Mouse (Mus musculus) lung, adult 18-20 months (tissue): Measurements from ENCODE around the gene Mpped1.

ENCODE experiments used
- DNase-seq, 2 experiments: peaks; one replicate each; pipeline ENCODE4 v3.0.0; 2022; ENCODE audit warnings: mixed read lengths in 2 of 2

Gene Mpped1

GRCm38 (mm10) chr15:83796924-83797323, 17.7 kb downstream of the Mpped1 start:
- no peak for DNase-seq

DNA sequence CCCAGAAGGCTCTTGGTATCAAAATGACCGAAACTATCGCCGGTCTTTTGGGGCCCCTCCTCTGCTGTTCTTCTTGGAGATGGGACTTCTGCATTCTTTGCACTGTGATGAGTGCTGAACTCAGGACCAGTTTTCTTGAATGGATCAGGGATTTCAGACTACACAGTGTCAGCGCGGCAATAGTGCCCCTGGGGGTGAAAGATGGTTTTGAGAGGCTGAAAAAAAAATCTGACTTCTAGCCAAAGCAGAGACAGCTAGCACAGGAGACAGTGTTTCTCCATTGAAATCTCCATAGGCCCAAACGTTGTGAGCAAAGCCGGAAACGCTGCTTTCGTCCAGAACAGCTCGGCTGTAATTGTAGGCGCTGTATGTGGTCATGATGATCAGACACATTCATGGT, 19.7 kb downstream of the Mpped1 start:
- DNase-seq: no peak

GRCm38 (mm10) chr15:83801011-83801410, 21.7 kb downstream of the Mpped1 start:
- no peak for DNase-seq

DNA sequence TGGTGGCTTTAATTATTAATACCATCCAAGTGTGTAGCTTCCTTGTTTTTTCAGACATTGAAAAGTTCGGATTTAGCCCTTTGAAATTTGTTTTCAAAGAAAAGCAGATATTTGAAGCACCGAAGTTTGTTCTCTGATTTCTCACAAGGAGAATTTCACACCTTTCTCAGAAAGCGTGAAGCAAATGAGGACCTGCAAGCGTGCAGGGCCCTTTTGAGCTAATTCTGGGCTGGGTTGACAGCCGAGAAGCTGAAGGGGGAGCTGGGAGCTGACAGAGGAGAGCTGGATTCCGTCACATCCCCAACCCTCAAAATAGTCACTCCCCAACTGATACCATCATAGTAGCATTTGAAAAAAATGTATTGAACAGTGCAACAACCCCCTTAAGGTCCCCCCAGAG, 34.8 kb downstream of the Mpped1 start:
- no peak for DNase-seq

DNA sequence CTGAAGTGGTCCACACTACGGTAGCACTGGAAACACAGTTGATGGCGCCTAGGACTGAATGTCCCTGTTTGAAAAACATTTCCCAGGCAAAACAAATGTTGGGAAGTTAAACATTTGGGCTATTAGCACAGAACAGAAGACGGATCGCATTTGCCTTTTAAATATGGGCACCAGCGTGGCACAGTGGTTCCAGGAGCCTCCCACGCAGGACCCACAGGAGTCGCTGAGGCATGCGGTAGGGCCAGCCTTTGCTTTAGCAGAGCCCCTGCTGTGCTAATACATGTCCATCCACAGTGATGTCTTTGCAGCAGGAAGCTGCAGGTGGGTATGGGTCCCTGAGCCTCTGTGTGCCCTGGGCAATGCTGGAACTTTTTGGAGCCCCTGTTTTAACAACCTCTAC, 48.7 kb downstream of the Mpped1 start:
- DNase-seq: no peak

- DNase-seq: no peak
These were observed 50.0 kb downstream of the Mpped1 start for GRCm38 (mm10) chr15:83829226-83829625.

DNA sequence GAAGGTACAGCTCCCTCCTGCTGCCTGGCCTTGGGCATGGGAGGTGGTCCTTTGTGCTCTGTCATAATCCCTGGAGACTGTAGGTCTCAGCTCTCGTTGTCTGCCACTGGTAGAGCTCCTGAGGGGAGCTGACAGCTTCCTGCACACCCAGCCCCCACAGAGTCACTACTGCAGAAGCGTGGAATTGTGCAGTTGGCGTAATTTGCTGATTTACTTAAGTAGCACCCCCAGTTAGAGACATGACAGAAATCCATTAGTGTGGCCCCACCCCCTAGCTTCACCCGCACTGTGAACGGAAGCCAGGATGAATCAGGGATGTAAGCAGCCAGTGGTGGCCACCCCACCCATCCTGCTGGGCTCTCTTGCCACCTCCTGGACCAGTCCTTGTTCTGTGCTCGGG, 53.0 kb downstream of the Mpped1 start:
- DNase-seq: no peak

DNA sequence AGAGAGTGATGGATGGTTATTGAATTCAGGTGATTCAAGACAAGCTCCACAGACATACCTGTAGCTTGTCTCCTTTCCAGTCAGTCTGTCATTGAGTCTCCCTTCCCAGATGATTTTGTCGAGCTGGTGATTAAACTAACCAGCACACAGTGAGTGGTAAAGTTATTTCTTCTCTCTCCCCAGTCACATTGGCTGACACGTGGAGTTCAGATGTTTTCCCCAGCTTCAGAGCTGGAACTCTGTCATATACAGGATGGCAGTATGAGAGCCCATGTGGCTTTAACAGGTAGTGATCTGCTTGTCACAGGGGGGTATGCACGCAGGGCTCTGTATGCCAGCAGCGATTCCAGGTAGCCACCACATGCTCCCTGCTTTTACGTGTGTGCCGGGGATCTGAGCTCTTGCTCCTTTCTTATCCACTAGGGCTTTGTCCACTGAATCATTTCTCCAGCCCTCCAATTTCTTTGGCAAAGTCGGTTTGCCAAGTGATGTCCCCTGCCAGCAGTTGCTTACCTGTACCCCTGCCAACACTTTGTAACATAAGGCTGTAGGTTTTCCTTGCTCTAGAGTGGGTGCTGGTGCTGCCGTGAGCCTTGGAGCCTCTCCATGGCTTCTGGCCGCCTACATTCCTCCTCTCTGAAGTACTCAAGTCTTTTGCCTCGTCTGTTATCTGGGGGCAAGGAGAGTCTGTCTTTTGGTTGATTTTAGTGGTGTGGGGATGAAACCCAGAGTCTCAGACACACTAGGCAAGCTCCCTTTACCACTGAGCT, 61.9 kb downstream of the Mpped1 start:
- DNase-seq: no peak

- DNase-seq: no peak
These were observed 63.2 kb downstream of the Mpped1 start for GRCm38 (mm10) chr15:83842419-83842818.

DNA sequence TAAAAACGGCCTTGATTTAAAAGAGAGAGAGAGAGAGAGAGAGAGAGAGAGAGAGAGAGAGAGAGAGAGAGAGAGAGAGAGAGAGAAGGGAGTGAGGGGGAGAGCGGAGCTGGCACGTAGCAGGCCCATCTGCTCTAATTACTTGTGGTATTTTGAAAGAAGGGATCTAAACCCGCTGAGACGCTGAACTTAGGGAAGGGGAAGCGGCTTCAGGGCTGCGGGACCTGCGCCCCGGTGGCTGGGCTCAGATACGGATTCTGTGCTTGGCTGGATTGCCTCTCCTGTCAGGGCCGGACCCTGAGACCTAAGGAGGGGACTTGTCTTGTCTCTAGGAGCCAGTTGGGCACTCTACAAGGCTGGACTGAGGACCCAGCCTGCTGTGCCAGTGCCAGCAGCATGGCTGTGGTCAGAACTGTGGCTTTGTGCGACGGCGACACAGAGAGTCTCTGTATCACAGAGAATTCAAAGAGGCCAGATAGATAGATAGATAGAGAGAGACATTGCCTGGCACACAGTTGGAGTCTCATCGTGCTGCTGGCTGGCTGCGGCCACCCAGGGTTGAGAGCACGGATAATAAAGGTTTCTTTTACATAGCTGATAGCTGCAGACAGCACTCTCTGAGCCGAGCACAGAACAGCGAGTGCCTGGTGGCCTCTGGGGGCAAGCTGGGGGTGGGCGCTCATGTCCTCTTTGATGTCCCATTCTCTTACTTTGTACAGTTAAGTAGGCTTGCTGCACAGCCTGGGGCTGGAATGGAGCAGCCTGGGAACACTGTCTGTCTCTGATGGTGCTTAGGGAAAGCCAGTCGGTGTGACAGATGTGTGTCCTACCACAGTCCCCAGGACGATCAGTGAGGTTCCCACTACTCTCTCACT, 63.9 kb downstream of the Mpped1 start:
- no peak for DNase-seq

- DNase-seq: no peak
These were observed 66.5 kb downstream of the Mpped1 start for GRCm38 (mm10) chr15:83845734-83846133.

DNA sequence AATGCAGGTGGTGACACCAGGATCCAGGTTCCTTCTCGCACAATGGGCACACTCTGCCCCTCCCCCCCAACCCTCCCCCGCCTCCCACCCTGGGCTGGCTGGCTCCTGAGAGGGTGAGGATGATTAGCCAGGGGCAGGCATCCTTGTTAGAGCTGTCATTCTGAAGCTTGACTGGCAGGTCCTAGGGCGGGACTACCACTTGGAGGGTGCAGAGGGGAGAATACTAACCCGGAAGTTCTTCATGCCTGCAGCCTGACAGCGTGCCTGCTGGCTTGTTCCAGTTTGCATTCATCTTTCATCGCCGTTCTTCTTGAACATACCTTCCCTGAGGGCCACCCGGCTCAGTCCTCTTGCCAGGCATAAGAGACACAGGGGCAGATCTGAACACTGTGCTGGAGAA, 67.3 kb downstream of the Mpped1 start:
- no peak for DNase-seq

- no peak for DNase-seq
These were observed 68.2 kb downstream of the Mpped1 start for GRCm38 (mm10) chr15:83847512-83847911.

DNA sequence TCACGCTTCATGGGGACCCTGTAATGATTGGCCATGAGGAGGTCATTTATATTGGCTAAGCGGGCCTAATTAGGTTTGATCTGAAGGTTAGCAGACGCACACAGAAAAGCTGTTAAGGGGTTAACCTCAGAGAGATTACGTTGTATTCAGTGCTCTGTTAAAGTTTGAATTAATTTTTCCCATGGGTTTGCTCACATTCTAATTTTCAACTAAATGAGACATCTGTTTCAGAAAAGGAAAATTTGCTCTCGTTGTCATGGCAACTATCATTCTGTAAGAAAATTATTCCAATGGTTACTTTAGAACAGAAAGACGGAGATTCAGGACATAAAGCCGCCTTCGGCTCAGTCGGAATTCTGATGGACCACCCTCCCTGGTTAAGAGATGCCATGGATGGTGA, 68.9 kb downstream of the Mpped1 start:
- no peak for DNase-seq

GRCm38 (mm10) chr15:83853400-83853811, 74.1 kb downstream of the Mpped1 start:
- DNase-seq: no peak

DNA sequence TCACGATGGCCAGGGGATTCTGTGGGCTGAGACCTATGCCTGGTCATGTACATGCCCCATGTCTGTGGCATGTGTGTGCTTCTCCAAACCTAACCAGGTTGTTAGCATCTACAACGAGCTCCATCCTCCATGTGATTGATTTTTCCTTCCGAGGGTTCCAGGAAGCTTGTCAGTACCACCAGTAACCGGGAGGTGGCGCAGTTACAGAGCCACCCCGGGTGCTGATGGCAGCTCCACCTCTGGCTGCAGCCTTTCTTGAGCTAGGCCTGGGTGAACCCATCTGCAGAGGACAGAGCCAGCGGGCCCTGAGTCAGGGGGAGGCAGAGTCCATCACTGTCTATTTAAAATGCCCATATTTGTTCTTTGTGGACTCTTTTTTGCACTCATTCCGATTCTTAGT, 77.9 kb downstream of the Mpped1 start:
- DNase-seq: peak; percentile 27 to 33

DNA sequence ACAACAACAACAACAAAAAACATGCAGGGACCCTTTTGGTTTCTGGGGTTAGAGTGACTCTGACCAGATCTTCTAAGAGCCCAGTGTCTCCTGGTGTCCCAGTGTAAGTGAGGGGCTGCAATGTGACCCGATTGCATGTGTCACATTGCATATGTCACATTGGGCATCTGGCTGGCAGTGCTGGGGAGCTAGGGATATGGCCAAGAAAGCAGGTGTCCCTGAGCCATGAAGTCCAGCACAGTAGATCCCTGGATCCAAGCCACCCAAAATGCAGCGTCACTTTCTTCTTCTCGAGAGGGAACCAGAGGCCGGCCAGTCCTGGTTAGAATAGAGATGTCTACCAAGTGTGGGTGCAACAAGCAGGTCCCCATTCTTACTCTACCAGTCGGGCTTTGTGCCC, 86.4 kb downstream of the Mpped1 start:
- no peak for DNase-seq

DNA sequence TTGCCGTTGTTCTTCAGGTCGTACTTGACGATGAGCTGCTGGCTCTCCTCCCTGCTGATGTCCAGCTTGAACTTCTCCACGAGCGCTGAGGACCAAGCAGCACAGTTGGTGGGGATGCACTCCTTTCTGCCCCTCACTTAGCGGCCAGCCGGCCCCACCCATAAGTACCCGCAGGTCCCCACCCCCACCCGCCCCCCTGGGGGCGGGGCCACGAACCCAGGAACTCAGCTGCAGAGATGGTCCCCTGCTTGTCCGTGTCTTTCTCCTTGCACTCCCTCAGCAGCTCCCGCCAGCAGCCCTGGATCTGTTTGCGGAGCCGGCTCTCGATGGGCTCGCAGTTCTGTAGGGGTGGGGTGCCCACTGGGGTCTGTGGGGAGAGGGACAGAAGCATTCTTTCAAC, 91.7 kb downstream of the Mpped1 start:
- DNase-seq: peak in 1 of 2 experiments; percentile 1

DNA sequence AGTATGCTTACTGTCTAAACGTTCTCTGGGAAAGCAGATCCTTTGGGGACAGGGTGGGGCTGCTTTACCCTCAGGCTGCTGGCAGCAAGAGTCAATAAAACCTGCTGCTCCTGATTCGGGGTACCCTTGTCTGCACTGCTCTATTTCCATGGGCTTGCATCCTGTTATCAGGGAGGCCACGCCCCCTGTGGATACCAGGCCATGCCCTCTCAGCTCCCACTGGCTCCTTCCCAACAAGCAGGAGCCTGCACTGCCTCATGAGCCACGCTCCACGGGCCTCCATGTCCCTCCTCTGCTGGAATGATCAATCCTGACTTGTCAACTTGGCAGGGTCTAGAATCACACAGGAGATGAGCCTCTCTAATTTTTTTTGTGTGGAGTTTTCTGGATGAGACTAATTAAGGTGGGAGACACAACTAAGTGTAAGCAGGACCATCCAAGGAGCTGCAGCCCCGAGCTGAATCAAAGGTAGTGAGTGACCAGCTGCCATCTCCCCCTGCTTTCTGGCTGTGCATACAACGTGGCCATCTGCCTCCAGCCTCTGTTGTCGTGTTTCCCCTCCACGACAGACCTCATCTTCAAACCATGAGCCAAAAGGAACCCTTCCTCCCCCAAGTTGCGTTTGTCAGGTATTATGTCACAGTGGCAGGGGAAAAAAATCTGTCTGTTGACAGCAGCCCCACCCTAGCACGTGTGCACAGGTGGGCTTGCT, 98.0 kb downstream of the Mpped1 start:
- DNase-seq: no peak

- DNase-seq: no peak
These were observed 98.6 kb downstream of the Mpped1 start for GRCm38 (mm10) chr15:83877898-83878297.

GRCm38 (mm10) chr15:83879845-83880244, 100.6 kb downstream of the Mpped1 start:
- DNase-seq: no peak

DNA sequence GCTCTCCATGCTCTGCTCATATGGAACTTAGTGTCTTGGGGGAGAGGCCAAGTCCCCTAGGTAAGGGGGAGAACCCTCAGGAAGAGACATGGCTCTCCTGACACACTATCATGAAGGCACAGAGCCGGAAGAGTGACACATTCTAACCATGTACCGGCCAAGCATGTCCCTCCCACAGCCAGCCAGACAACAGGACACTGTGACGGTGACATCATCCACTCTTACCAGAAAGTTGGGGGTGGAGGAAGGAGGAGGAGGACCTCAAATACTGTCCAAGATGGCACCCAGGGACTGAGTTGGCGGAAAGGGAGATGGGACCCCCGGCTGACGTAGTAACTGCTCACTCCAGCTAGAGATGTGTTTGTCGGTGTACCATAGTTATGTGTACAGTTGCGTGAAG, 104.6 kb downstream of the Mpped1 start:
- DNase-seq: no peak

DNA sequence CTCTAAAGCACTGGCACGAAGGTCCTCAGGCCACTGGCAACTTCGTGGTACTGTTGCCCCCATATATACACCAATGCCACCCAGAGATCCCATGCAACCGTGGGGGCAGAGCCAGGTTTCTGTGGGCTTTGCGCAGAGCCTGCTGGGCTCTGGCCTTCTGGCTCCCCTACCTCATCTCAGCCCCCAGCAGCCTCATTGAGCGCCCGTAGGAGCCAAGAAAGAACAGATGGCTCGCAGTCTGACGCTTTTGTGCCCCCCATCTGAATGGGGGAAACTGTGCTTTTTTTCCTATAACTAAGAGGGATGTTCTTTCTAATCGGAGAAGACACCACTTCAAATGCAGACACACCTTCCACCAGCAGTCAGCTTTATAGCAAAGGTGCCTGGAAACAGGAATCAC, 105.0 kb downstream of the Mpped1 start:
- DNase-seq: no peak

DNA sequence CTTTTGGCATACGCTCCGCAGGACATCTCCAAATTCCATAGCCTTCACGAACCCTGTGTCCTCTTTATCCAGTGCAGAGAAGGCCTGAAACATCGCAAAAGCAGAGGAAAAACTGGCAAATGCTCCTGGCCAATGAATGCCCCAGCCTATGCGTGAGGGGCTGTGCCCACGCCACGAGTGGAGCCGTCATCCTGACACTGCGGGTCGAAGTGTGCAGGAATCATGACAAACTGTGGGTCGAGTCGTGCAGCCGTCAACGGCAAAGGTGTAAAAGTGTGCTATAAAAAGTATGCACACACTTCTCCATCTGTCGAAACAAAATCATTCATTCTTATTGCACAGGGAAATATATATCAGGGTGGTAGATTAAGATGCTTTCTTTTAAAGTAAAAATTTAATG, 113.6 kb downstream of the Mpped1 start:
- DNase-seq: no peak
